Mouse (Mus musculus) retina, adult 2 months (tissue): Measurements from ENCODE around the gene Lhpp.

ENCODE experiments used
- DNase-seq: peaks from one replicate; pipeline ENCODE4 v3.0.0-alpha.2; 2012; ENCODE audit warnings: low read depth, low spot score

Lhpp gene

GRCm38 (mm10) chr7:132682336-132682735 is 71.9 kb downstream of the Lhpp start:
- no peak for DNase-seq

- no peak for DNase-seq
Measured at GRCm38 (mm10) chr7:132682901-132683300, 72.5 kb downstream of the Lhpp start.

DNA sequence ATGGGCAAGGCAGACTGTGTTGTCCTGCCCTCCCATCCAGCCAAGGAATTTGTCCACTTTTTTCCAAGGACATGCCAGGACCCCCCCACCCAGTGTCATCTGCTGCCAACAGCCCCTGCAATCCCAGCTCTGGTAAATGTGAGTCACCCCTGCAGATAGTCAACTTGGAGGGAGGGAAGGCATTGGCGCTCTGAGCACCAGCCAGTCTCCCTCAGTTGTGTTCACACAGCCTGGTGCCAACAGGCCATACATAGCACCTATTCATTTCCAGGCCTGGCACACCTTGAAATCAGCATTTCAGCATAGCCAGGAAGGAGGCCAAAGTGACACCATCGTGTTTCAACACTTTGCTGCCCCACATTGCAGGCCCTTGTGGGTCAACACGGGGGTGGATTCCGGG is 73.5 kb downstream of the Lhpp start:
- DNase-seq = no peak

GRCm38 (mm10) chr7:132686515-132686914 is 76.1 kb downstream of the Lhpp start:
- no peak for DNase-seq

- no peak for DNase-seq
Measured at GRCm38 (mm10) chr7:132687897-132688296, 77.5 kb downstream of the Lhpp start.

DNA sequence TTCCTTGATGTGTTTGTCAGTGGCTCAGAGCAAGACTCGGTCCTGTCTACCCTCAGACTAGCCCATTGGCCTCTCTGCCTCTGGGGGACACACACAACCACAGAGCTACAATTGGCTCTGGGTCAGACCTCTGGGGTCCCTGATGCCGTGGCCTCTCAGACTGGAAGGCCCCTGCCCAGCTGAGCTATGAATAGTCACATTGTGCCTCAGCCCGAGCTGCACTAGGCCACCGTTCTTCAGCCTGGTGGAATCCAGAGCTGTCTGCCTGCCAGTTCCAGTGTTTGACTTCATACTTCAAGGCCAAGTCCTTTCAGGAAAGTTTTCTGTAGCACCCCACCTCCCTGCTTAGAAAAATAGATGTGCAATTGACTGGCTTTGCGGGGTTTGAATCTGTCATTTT is 78.3 kb downstream of the Lhpp start:
- DNase-seq = no peak

DNA sequence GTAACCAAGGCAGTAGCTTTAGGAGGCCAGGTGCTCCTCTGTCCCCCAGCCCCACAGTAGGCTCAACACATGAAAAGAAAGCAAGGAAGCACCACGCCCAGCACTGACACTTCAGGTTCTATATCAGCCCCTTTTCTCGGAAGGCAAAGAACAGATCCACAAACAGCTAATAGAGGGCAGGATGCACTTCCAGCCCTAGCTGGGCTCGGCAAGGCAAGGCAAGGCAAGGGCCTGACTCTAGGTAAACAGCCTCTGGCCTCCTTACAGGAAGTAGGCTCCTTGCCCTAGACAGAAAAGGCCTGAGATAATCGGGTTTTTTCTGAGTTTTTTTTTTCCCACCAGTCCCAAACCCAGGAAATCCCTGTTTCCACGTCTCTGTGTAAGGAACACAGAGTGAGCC is 79.3 kb downstream of the Lhpp start:
- no peak for DNase-seq

DNA sequence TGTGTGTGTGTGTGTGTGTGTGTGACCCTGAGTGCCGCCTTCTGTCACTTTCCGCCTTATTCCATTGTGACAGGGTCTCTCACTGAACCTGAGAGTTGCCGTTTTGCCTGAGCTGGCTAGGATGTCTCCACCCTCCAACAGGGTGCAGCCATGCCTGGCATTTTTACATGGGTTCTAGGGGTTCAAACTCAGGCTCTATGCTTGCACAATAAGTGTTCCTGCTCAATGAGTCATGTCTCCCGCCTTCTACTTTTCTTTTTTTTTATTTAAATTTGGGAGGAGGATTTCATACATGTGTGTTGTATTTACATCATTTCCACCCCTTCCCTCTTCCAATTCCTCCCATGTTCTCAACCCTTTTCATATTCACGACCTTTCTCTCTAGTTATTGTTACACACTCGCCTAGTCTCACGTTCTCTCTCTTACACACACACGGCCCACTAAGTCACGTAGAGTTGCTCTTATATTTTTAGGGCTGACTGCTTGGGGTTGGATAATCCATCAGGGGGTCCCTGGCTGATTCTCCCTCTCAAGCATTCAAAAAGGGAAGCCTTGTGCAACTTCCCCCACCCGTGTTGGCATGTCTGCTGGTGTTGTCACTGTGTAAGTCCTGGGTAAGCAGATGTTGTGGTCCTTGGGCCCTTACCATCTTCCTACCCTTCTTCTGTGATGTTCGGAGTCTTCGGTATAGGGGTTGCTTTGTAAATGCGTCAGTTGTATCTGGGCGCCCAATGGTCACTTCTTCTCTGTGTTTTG is 80.5 kb downstream of the Lhpp start:
- DNase-seq = no peak

GRCm38 (mm10) chr7:132692719-132693118 is 82.3 kb downstream of the Lhpp start:
- no peak for DNase-seq

DNA sequence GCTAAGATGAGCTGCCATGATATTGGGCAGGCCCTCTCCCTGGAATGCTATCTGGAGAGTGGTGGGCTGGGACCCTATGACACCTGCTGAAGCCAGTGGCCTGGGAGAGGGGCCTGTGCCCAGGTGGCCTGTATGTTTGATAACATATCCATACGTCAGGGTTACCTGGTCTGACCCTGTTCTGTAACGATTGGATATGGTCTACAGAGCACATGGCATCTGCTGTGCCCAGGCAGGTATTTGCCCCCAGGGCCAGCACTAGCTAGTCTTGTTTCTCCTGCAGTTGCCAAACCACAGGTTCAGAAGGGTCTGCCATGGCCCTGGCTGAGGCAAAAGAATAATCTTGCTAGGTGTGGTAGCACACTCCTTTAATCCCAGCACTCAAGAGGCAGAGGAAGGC is 83.1 kb downstream of the Lhpp start:
- DNase-seq = no peak

GRCm38 (mm10) chr7:132697258-132697796 is 86.9 kb downstream of the Lhpp start:
- DNase-seq = no peak

GRCm38 (mm10) chr7:132698737-132699136 is 88.3 kb downstream of the Lhpp start:
- DNase-seq = no peak

GRCm38 (mm10) chr7:132699165-132699564 is 88.7 kb downstream of the Lhpp start:
- DNase-seq = no peak

- no peak for DNase-seq
Measured at GRCm38 (mm10) chr7:132699639-132700038, 89.2 kb downstream of the Lhpp start.

GRCm38 (mm10) chr7:132700107-132700506 is 89.7 kb downstream of the Lhpp start:
- no peak for DNase-seq

GRCm38 (mm10) chr7:132701412-132701811 is 91.0 kb downstream of the Lhpp start:
- no peak for DNase-seq

GRCm38 (mm10) chr7:132702024-132702423 is 91.6 kb downstream of the Lhpp start:
- no peak for DNase-seq

DNA sequence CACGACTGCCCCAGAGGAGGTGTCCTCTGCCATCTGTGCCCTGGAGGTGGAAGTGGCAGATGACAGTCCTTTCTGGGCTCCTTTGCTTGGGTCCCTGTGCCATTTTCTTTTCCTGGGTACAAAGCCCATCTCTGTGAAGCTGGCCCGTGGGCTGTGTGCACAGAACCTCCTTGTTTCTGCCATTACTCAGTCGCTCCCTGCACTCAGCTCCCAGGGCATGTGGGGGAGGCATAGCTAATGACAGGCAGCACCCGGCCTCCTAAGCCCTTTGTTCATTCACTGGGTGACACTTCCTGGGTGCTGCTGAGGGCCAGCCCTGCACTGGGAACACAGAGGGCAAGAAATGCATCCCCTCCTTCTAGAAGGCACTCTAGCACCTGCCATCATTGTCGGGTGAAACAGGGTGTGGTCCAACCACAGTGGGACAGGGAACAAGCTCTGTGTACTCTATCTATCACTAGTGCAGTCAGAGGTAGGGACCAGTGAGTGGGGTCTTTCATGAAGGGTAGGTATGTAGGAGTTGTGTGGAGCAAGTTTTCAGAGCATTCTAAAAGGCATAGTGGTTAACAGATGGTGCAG is 92.1 kb downstream of the Lhpp start:
- DNase-seq = no peak

DNA sequence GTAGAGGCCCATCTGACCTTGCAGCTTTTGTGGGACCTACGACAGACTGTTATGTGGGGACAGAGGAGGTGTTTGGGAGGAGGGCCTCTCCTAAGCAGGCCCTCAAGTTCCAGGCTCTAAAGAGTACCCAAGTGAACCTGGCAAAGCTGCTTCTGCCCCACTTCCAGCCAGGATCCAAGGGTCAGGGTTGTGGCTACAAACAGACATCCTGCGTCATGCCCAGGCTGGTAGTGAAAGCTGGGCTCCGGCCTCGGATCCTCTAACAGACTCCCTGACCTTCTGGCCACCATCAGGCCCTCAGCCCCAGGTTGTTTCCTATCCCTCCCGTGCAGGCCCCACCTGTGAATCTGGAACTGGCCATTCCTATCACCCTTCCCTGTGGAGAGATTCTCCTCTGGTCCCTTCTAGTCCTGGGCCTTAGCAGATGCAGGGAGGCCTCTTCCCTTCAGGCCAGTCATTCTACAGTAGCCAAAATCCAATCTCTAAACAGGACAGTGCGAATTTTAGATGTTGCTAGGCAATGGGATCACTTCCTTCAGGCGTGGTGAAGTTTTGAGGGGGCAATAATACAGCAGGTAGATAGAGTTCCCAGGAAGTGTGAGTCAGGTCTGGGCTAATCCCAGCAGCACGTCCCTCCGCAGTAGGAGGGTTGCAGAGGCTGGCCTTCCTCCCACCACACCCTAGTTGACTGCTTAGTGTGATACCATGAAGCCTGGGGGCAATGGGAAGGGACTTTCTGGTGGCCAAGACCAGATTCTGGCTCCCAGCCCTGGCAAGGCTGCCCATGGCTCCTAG is 93.3 kb downstream of the Lhpp start:
- DNase-seq = no peak

DNA sequence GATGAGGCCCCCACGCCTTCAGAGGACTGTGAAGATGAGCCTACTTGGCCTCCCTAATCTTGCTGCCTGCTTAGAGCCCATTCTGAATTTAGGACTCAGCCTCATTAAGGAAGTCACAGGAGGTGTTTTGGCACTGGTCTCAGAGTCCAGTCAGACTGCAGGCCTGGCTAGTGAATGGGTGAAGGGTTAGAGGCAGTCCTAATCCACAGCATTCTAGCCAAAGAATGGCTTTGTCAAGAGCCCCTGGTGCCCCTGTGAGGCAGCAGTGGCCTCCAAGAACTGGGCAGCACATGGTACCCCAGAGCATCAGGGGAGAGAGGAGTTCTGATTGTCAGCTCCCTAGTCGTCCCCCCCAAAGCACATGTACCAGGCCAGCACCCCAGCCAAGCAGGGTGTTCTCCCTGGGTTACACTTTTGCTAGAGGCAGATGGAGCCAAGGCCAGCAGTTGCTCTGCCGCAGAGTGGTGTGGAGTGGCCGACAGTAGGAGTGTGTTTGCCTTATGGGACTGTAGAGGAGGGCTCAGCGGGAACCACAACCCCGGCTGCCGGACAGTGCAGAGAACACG is 94.0 kb downstream of the Lhpp start:
- DNase-seq = no peak

DNA sequence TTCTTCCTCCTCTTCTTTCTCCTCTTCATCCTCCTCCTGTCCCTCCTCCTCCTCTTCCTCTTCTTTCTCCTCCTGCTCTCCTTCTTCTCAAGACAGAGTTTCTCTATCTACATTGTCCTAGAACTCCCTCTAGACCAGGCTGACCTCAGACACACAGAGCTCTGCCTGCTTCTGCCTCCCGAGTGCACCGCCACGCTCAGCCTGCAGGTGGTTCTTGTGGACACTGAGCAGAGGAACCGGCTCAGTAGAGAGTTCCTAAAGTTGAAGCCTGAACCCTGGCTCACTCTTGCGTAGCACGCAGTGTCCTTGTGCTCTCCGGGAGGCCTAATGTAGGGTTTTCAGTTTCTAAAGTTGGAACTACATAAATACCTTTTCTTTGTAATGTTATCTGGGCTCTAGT is 94.7 kb downstream of the Lhpp start:
- no peak for DNase-seq

DNA sequence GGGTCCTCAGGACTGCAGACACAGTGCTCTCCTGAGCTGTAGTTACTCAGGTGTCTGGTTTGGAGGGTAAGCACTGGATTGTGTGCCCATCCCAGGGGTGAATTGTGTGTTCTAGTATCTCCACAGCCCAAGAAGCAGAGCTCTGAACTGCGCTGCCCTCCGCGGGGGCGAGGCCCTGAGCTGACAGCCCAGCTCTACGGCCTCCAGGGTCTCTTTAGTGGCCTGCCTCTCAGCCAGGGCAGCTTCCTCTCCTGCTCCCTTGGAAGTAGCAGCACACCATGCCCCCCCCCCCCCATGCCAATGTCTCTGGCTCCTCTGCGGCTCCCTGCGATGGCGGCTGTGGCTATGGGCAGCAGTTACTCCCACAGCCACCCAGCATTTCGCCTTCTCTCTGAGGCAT is 101.1 kb downstream of the Lhpp start:
- DNase-seq = no peak
